Mouse (Mus musculus): Measurements from ENCODE around the gene Cdk14.

Cdk14 gene

GRCm38 (mm10) chr5:5194562-5195221, 225.4 kb downstream of the Cdk14 start:
- DNase-seq (ENCODE audit: low read depth, low spot score): no peak

- no peak for DNase-seq (ENCODE audit: low read depth, low spot score)
Observed at GRCm38 (mm10) chr5:5189590-5189989, 230.5 kb downstream of the Cdk14 start.

GRCm38 (mm10) chr5:5185987-5186742, 233.9 kb downstream of the Cdk14 start:
- DNase-seq (ENCODE audit: low read depth, low spot score): no peak

- DNase-seq (ENCODE audit: low read depth, low spot score): no peak
Observed at GRCm38 (mm10) chr5:5185521-5185920, 234.6 kb downstream of the Cdk14 start.

GRCm38 (mm10) chr5:5180711-5181110, 239.4 kb downstream of the Cdk14 start:
- DNase-seq (ENCODE audit: low read depth, low spot score): peak; percentile 9

- no peak for DNase-seq (ENCODE audit: low read depth, low spot score)
Observed at GRCm38 (mm10) chr5:5180311-5180710, 239.8 kb downstream of the Cdk14 start.

GRCm38 (mm10) chr5:5176052-5176451, 244.1 kb downstream of the Cdk14 start:
- no peak for DNase-seq (ENCODE audit: low read depth, low spot score)

DNA sequence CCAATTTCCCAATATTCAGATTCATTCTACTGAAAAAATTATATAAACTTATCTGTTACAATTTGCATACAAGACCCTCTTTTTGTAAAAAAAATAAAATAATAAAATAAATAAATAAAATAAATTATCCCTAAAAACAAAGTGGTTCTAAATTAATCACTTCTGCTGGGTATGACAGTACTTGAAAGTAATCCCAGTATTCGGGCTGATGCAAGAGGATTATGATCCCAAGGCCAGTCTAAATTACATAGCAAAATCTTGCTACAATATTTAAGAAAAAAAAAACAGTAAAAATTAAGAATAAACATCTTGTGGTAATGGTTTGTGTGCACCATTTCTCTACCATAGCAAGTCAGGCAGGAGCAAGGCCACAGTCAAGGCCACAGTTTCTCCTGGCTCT, 244.5 kb downstream of the Cdk14 start:
- DNase-seq (ENCODE audit: low read depth, low spot score): no peak

GRCm38 (mm10) chr5:5175090-5175489, 245.0 kb downstream of the Cdk14 start:
- DNase-seq (ENCODE audit: low read depth, low spot score): peak; percentile 53

- no peak for DNase-seq (ENCODE audit: low read depth, low spot score)
Observed at GRCm38 (mm10) chr5:5166086-5166485, 254.0 kb downstream of the Cdk14 start.

DNA sequence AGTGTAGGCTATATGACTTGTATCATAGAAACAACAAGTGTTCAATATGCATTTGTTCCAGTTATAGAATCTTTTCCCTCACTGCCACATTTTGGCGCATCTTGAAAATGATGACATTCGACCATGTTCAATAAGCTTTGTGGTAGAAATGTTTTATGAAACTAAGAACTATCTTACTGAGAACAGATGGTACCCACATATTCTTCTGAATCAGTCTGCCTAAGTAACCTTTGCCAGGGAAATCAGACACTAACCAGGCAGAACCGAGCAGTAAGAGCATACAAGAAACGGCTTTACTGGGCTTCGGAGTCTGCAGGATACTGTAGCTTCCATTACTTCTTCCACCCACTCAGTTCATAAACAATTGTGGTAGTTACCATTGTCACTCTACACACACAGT, 255.8 kb downstream of the Cdk14 start:
- DNase-seq (ENCODE audit: low read depth, low spot score): no peak

GRCm38 (mm10) chr5:5163823-5164222, 256.3 kb downstream of the Cdk14 start:
- DNase-seq (ENCODE audit: low read depth, low spot score): no peak

DNA sequence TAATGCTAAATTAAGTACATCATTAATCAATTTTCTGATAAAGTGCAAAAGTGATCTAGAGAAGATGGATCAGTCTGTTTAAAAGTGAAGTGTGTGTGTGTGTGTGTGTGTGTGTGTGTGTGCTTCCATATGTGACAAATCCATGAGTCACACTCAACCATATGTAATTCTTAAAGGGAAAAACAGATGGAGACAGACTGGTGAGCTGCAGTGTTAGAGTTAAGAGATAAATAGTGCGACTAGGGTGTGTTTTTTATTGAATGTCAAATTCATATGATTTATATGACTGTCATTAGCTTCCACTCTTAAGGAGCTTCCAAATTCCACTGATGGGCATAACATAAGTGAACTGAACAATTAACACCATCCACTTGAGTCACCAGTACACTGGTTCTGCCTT, 260.6 kb downstream of the Cdk14 start:
- no peak for DNase-seq (ENCODE audit: low read depth, low spot score)

DNA sequence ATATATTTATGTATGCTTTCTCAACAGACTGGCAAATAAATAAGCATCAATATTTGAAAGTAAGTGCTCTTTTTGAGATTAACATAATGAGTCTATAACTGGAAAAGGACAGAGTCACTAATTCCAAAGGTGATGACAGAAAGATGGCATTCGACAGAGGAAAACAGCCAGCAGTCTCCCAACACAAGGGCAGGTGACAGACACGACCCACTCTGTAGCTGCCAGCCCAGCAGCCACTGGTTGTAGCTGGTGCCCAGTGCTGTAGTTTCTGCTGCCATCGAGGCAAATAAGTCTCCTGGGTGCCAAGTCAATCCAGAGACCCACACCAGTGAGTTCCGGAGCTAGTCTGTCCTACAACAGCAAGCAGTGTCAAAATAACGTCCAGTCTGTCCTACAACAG, 280.3 kb downstream of the Cdk14 start:
- no peak for DNase-seq (ENCODE audit: low read depth, low spot score)

GRCm38 (mm10) chr5:5134905-5135511, 285.1 kb downstream of the Cdk14 start:
- no peak for DNase-seq (ENCODE audit: low read depth, low spot score)

GRCm38 (mm10) chr5:5134143-5134904, 285.8 kb downstream of the Cdk14 start:
- DNase-seq (ENCODE audit: low read depth, low spot score): no peak

GRCm38 (mm10) chr5:5128852-5129251, 291.3 kb downstream of the Cdk14 start:
- DNase-seq (ENCODE audit: low read depth, low spot score): no peak

DNA sequence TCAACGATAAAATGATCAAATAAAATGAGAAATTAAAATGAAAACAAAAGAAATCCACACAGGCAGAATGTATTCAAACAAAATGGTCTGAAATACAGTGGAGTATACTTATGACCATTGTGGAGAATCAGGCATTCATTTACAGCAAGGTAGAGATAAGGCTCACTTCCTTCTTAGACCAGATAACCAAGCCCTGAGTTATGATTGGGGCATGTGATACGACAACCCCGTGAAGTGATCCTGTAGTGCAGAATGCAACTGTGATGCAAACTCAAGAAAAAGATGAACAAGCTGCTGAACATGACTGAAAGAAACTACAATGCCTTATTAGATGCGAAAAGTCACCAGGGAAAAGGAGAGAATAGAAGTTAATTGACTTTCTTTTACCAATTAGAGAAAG, 295.5 kb downstream of the Cdk14 start:
- DNase-seq (ENCODE audit: low read depth, low spot score): no peak

DNA sequence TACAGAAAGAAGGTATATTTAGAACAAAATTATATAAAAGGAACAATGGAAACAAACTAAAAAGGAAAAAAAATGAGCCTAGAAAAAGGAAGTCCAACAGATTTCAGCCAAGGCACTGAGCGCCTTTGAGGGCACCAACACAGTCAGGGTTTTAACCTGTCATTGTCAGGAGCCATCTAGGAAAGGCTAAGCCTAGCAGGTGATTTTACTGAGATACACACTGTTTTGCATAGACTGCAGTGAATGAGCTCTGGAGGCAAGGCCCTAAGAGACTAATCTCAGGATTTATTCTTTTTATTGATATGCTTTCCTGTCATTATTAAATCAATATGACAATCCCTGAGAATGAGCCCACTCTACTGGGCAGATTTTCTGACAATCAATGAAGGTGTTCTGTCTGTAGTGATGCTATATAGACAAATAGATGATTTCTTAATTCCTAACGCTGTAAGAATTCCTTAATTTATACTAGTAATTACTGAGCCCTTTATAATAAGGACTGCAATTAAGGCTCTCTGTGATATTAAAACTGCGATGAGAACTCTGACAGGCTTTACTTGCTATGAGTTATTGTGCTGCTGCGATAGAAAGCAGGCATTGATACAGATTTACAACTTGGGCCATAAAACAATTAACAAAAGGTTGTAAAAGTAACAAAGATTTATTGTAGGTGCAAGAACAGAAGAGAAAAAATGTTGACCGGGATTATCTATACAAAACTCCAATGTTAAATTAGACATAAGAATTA, 303.2 kb downstream of the Cdk14 start:
- DNase-seq (ENCODE audit: low read depth, low spot score): no peak

DNA sequence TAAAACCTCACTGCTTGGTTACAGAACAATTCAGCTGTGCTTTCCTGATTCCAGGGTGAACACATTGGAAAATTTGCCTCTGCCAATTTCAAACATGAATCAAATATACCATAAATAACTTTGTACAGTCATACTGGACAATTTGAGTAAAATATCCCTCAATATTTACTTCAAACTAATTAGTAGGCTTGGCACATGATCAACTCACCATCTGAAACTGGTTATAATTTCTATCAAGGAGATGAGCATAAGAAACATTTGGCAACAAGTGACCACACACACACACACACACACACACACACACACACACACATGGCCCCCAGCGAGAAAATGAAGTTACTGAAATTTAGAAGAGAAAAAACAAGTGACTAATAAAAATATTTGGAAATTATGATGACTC, 304.6 kb downstream of the Cdk14 start:
- DNase-seq (ENCODE audit: low read depth, low spot score): no peak

DNA sequence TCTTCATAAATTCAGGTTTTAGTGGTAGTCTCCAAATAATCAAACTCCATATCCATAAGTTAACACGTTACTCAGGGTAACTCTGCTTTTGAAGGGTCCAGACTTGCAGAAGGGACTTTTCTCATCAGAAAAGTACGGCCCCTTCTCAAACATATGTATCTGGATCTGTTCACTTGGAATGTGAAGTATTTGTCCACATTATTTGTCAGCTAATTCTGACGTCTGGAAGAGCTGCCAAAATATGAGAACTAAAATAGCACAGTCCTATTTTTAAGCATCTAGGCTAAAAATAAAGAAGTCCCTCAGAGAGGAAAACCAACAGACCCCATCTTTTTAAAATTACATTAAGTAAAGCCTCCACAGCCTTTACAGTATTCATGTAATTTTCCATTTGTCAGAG, 310.5 kb downstream of the Cdk14 start:
- DNase-seq (ENCODE audit: low read depth, low spot score): no peak
